ENCODE assay signal across 11 mouse cellular contexts in the genomic region with DNA sequence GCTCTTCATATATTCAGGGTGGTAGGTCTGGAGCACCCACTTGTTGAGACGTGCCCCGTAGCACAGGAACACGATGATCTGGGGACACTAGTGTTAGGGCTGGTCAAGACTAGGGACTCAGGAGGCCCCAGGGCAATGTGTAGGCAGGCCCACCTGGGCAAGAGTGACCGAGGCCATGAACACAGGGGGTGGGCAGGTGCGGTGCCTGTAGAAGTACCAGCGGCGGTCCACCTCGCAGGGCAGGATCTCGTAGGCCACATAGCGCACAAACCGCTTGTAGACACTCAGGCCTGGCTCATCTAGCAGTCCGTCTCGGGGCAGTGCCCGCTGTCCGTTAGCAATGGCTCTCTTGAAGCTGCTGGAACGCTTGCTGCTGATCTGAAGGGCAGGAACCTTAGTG. TPM values are rescaled to one million over a fixed set of nuclear protein-coding genes. Genes with fewer than 3 reads are reported as not detected.
DNase-seq lines count a peak whose midpoint lies in the region; ATAC-seq and TF ChIP-seq lines count a peak whose summit lies in the region.
"Had no signal": no experiment of that assay in that cellular context is flagged by ENCODE, and none has a peak within 500 bp of the region (broad histone marks: within the 10 kb centered on the region; RNA-seq: fewer than 3 reads in every experiment).

No protein-coding gene starts in this region.

- TF ChIP-seq EP300 in liver, postnatal 0 days (IDR thresholded peaks at IDR 0.05; ENCODE audit: low read depth) = no peak

- H3K36me3 ChIP-seq in heart, embryonic 13.5 days = peaks cover 63% of the 10 kb centered on the region
- H3K36me3 ChIP-seq in embryonic facial prominence, embryonic 10.5 days (replicated peaks) = peaks cover 70% of the 10 kb centered on the region
- peaks cover 29% of the 10 kb centered on the region for H3K36me3 ChIP-seq in forebrain, postnatal 0 days (ENCODE audit: insufficient read depth)
- H3K36me3 ChIP-seq in liver, postnatal 0 days (replicated peaks; ENCODE audit: insufficient read depth, low read length) = peaks cover 35% of the 10 kb centered on the region

- H3K9me3 ChIP-seq in heart, embryonic 13.5 days = no peaks in the 10 kb centered on the region
- no peaks in the 10 kb centered on the region for H3K9me3 ChIP-seq in embryonic facial prominence, embryonic 10.5 days
- H3K9me3 ChIP-seq in forebrain, postnatal 0 days (ENCODE audit: low read length) = no peaks in the 10 kb centered on the region
- H3K9me3 ChIP-seq in liver, postnatal 0 days (ENCODE audit: low read length) = no peaks in the 10 kb centered on the region

- TF ChIP-seq CTCF in forebrain, postnatal 0 days (IDR thresholded peaks at IDR 0.05; ENCODE audit: low read depth) = no peak
- no peak for TF ChIP-seq CTCF in liver, postnatal 0 days (IDR thresholded peaks at IDR 0.05; ENCODE audit: low read depth)

- H3K4me2 ChIP-seq in heart, embryonic 13.5 days = peak overlapping the region; percentile 86
- peak overlapping the region; percentile 89 for H3K4me2 ChIP-seq in forebrain, postnatal 0 days (ENCODE audit: low read depth)
- H3K4me2 ChIP-seq in liver, postnatal 0 days (ENCODE audit: low read depth, low read length) = peak overlapping the region; percentile 18; the same call in 1 of the 2 replicates

- H3K27ac ChIP-seq in heart, embryonic 13.5 days (replicated peaks) = 0 out of 2 replicates have a peak overlapping the region, but pooled peaks have one; percentile 74
- no peak overlapping the region for H3K27ac ChIP-seq in embryonic facial prominence, embryonic 10.5 days (replicated peaks)
- H3K27ac ChIP-seq in forebrain, postnatal 0 days (ENCODE audit: low read depth, low read length) = no peak overlapping the region
- no peak overlapping the region for H3K27ac ChIP-seq in liver, postnatal 0 days (ENCODE audit: low read depth)

- ATAC-seq in heart, embryonic 13.5 days (ENCODE audit: extremely low read depth, insufficient number of reproducible peaks, low FRiP score, low TSS enrichment) = no peak
- ATAC-seq in forebrain, postnatal 0 days = no peak
- ATAC-seq in liver, postnatal 0 days = no peak

- no peak for DNase-seq in heart, adult 8-10 months (ENCODE audit: low spot score)
- no peak for DNase-seq in embryonic facial prominence, embryonic 10.5 days (ENCODE audit: low spot score)
- no peak for DNase-seq in forebrain, postnatal 0 days
- no peak for DNase-seq in liver, postnatal 0 days
- no peak for DNase-seq in gastrocnemius, adult 8-10 months (ENCODE audit: low spot score in 2 of 2)
- no peak for DNase-seq in layer of hippocampus, adult 9-10 months (ENCODE audit: low spot score)
- DNase-seq in retina, postnatal 1 day = no peak
- DNase-seq: lung, adult 2 months; right cerebral cortex, postnatal 25 days had no signal

- H3K9ac ChIP-seq in heart, embryonic 13.5 days = peak overlapping the region; percentile 92; the same call in 1 of the 2 replicates
- peak overlapping the region; percentile 77; the same call in 1 of the 2 replicates for H3K9ac ChIP-seq in forebrain, postnatal 0 days
- H3K9ac ChIP-seq in liver, postnatal 0 days (replicated peaks) = no peak overlapping the region

- 94% methylated on average over 16 of the region's 16 CpGs for WGBS in heart, embryonic 13.5 days
- 92% methylated on average over 16 of the region's 16 CpGs for WGBS in embryonic facial prominence, embryonic 10.5 days
- 92% methylated on average over 16 of the region's 16 CpGs for WGBS in forebrain, postnatal 0 days
- 91% methylated on average over 16 of the region's 16 CpGs for WGBS in liver, postnatal 0 days (ENCODE audit: insufficient replicate concordance)

- peaks cover 63% of the 10 kb centered on the region for H3K4me1 ChIP-seq in heart, embryonic 13.5 days
- H3K4me1 ChIP-seq in embryonic facial prominence, embryonic 10.5 days = peaks cover 64% of the 10 kb centered on the region
- H3K4me1 ChIP-seq in forebrain, postnatal 0 days (ENCODE audit: insufficient read depth) = peaks cover 37% of the 10 kb centered on the region
- H3K4me1 ChIP-seq in liver, postnatal 0 days (ENCODE audit: insufficient read depth) = peaks cover 54% of the 10 kb centered on the region

- H3K4me3 ChIP-seq in heart, embryonic 13.5 days = no peak overlapping the region
- H3K4me3 ChIP-seq in embryonic facial prominence, embryonic 10.5 days = peak overlapping the region; percentile 59; the same call in 1 of the 2 replicates
- no peak overlapping the region for H3K4me3 ChIP-seq in forebrain, postnatal 0 days (ENCODE audit: low read depth, low read length)
- H3K4me3 ChIP-seq in liver, postnatal 0 days (ENCODE audit: low read depth, low read length) = no peak overlapping the region

- H3K27me3 ChIP-seq in heart, embryonic 13.5 days (replicated peaks) = no peaks in the 10 kb centered on the region
- H3K27me3 ChIP-seq in embryonic facial prominence, embryonic 10.5 days (replicated peaks; ENCODE audit: low read depth, poor library complexity, severe bottlenecking) = no peaks in the 10 kb centered on the region
- H3K27me3 ChIP-seq in forebrain, postnatal 0 days (ENCODE audit: insufficient read depth, low read length) = no peaks in the 10 kb centered on the region
- no peaks in the 10 kb centered on the region for H3K27me3 ChIP-seq in liver, postnatal 0 days (ENCODE audit: insufficient read depth, low read length)

RNA-seq across cellular contexts. Expression of a gene that starts 1.3 kb away (rescaled TPM):
- polyA plus RNA-seq in heart, embryonic 13.5 days (2015; fragmentation: Nextera tagmentation; extraction: Ambion mirVana) = 0.45 and 0.98 TPM in 2 replicates
- total RNA-seq in heart, adult 8-10 months (2022) = 1 to 10 TPM in 3 of 4 experiments, under 1 TPM in 1; 0.97 to 5.1 (median 1.6) TPM
- polyA plus RNA-seq in embryonic facial prominence, embryonic 10.5 days (2016; fragmentation: Nextera tagmentation; extraction: Ambion mirVana) = 1.2 and 1.4 TPM in 2 replicates
- total RNA-seq in forebrain, postnatal 0 days (2014; rRNA removed) = 85.4 and 90.7 TPM in 2 replicates
- 77.6 and 83.3 TPM in 2 replicates for polyA plus RNA-seq in forebrain, postnatal 0 days (2015; fragmentation: Nextera tagmentation; extraction: Ambion mirVana)
- 0.17 and 0.35 TPM in 2 replicates for polyA plus RNA-seq in liver, postnatal 0 days (2015; fragmentation: Nextera tagmentation; extraction: Ambion mirVana)
- total RNA-seq in gastrocnemius, adult 8-10 months (2022) = 10 to 100 TPM in 3 of 4 experiments, 1 to 10 TPM in 1; 9.5 to 18.5 (median 16.7) TPM
- total RNA-seq: hematopoietic stem cell, adult 5-6 weeks had no signal

RNA-seq across cellular contexts. Expression of a gene that starts 2.6 kb away (rescaled TPM):
- 287 and 324 TPM in 2 replicates for polyA plus RNA-seq in heart, embryonic 13.5 days (2015; fragmentation: Nextera tagmentation; extraction: Ambion mirVana)
- total RNA-seq in heart, adult 8-10 months (2022) = 100 to 1,000 TPM; 129 to 137 (median 130) TPM
- 396 and 400 TPM in 2 replicates for polyA plus RNA-seq in embryonic facial prominence, embryonic 10.5 days (2016; fragmentation: Nextera tagmentation; extraction: Ambion mirVana)
- total RNA-seq in forebrain, postnatal 0 days (2014; rRNA removed) = 237 and 238 TPM in 2 replicates
- 314 and 324 TPM in 2 replicates for polyA plus RNA-seq in forebrain, postnatal 0 days (2015; fragmentation: Nextera tagmentation; extraction: Ambion mirVana)
- 118 and 119 TPM in 2 replicates for polyA plus RNA-seq in liver, postnatal 0 days (2015; fragmentation: Nextera tagmentation; extraction: Ambion mirVana)
- total RNA-seq in gastrocnemius, adult 8-10 months (2022) = 100 to 1,000 TPM in 1 of 4 experiments, 10 to 100 TPM in 3; 87.3 to 101 (median 91.1) TPM

RNA-seq across cellular contexts. Expression of a gene that starts 5.7 kb away (rescaled TPM):
- 2.3 and 2.4 TPM in 2 replicates for polyA plus RNA-seq in heart, embryonic 13.5 days (2015; fragmentation: Nextera tagmentation; extraction: Ambion mirVana)
- 1 to 10 TPM; 2.2 to 4.4 (median 3.8) TPM for total RNA-seq in heart, adult 8-10 months (2022)
- 0.92 and 1.4 TPM in 2 replicates for polyA plus RNA-seq in embryonic facial prominence, embryonic 10.5 days (2016; fragmentation: Nextera tagmentation; extraction: Ambion mirVana)
- 23.2 and 23.8 TPM in 2 replicates for total RNA-seq in forebrain, postnatal 0 days (2014; rRNA removed)
- 9.2 and 12.3 TPM in 2 replicates for polyA plus RNA-seq in forebrain, postnatal 0 days (2015; fragmentation: Nextera tagmentation; extraction: Ambion mirVana)
- polyA plus RNA-seq in liver, postnatal 0 days (2015; fragmentation: Nextera tagmentation; extraction: Ambion mirVana) = 0.30 and 0.34 TPM in 2 replicates
- 10 to 100 TPM in 2 of 4 experiments, 1 to 10 TPM in 2; 9.1 to 15.3 (median 12.3) TPM for total RNA-seq in gastrocnemius, adult 8-10 months (2022)

RNA-seq across cellular contexts. Expression of a gene that starts 7.1 kb away (rescaled TPM):
- polyA plus RNA-seq in heart, embryonic 13.5 days (2015; fragmentation: Nextera tagmentation; extraction: Ambion mirVana) = 36.7 and 37.4 TPM in 2 replicates
- 10 to 100 TPM; 34.2 to 39.6 (median 34.8) TPM for total RNA-seq in heart, adult 8-10 months (2022)
- polyA plus RNA-seq in embryonic facial prominence, embryonic 10.5 days (2016; fragmentation: Nextera tagmentation; extraction: Ambion mirVana) = 50.5 and 55.1 TPM in 2 replicates
- total RNA-seq in forebrain, postnatal 0 days (2014; rRNA removed) = 44.3 and 52.2 TPM in 2 replicates
- 46.7 and 49.5 TPM in 2 replicates for polyA plus RNA-seq in forebrain, postnatal 0 days (2015; fragmentation: Nextera tagmentation; extraction: Ambion mirVana)
- polyA plus RNA-seq in liver, postnatal 0 days (2015; fragmentation: Nextera tagmentation; extraction: Ambion mirVana) = 12.8 and 13.8 TPM in 2 replicates
- 10 to 100 TPM; 11.0 to 13.0 (median 11.4) TPM for total RNA-seq in gastrocnemius, adult 8-10 months (2022)

RNA-seq across cellular contexts. Expression of a gene that starts 8.8 kb away (rescaled TPM):
- polyA plus RNA-seq in heart, embryonic 13.5 days (2015; fragmentation: Nextera tagmentation; extraction: Ambion mirVana) = 18.3 and 22.1 TPM in 2 replicates
- total RNA-seq in heart, adult 8-10 months (2022) = 100 to 1,000 TPM; 128 to 153 (median 135) TPM
- 26.3 and 27.2 TPM in 2 replicates for polyA plus RNA-seq in embryonic facial prominence, embryonic 10.5 days (2016; fragmentation: Nextera tagmentation; extraction: Ambion mirVana)
- 35.4 and 53.1 TPM in 2 replicates for total RNA-seq in forebrain, postnatal 0 days (2014; rRNA removed)
- 8.1 and 11.3 TPM in 2 replicates for polyA plus RNA-seq in forebrain, postnatal 0 days (2015; fragmentation: Nextera tagmentation; extraction: Ambion mirVana)
- polyA plus RNA-seq in liver, postnatal 0 days (2015; fragmentation: Nextera tagmentation; extraction: Ambion mirVana) = 9.8 and 10.4 TPM in 2 replicates
- total RNA-seq in gastrocnemius, adult 8-10 months (2022) = 10 to 100 TPM; 63.3 to 72.7 (median 68.0) TPM

Comparison
In these comparisons a context has a peak if more than half of its experiments do, and no peak if none do; other contexts are left out.
1. H3K4me2 ChIP-seq: peak in every context shown above with its lines; median percentile 89 in forebrain, postnatal 0 days; 86 in heart, embryonic 13.5 days; 18 in liver, postnatal 0 days.
2. RNA of a gene that starts 1.3 kb away (polyA plus RNA-seq): 77.6 to 83.3 TPM in forebrain, postnatal 0 days; 1.2 to 1.4 TPM in embryonic facial prominence, embryonic 10.5 days, 0.45 to 0.98 TPM in heart, embryonic 13.5 days and 0.17 to 0.35 TPM in liver, postnatal 0 days; every median in the first group is over 10 times any median in the second.